Mouse (Mus musculus): ENCODE results near the gene Ccdc107. TPM values are rescaled to one million over a fixed set of nuclear protein-coding genes. Genes with fewer than 3 reads are reported as not detected.

Gene Ccdc107
- polyA plus RNA-seq, 1 experiment: 85.4 TPM

DNA sequence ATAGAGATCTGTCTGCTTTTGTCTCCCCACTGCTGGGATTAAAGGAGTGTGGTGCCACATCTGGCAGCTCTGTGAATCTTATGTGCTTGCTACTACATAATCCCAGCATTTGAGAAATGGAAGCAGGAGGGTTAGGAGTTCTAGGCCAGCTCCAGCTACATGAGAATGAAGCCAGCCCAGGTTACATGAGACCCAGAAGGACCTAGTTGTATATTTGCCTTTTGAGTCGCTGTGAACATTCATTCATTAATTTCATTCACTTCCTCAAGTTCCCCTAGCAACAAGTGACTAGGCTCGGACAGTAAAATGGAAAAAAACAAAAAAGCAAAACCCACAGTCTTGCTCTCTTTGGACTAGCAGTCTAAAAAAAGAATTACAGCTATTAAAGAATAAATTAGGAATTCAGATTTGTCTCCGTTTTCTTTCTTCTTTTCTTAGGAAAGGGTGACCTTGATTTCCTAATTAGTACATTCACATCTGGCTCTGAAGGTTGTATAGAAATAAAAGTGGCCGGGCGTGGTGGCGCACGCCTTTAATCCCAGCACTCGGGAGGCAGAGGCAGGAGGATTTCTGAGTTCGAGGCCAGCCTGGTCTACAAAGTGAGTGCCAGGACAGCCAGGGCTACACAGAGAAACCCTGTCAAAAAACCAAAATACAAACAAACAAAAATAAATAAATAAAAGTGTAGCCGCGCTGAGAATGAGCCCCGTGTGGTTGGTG, 439 bp upstream of the Ccdc107 start:
- H3K27me3 ChIP-seq (ENCODE audit: control insufficient read depth, insufficient read depth, low read length): no peaks in the 10 kb centered on the region
- H3K27ac ChIP-seq (ENCODE audit: insufficient read depth, low read length): peak overlapping the region; percentile 59
- H3K4me1 ChIP-seq (ENCODE audit: control insufficient read depth, insufficient read depth, insufficient read length): no peaks in the 10 kb centered on the region; the same call in 1 of the 2 replicates
- 30% methylated on average over 12 of the region's 12 CpGs for WGBS
- peak in 1 of 2 experiments; percentile 50 for DNase-seq (ENCODE audit: low read depth in 1 of 2, low spot score in 2 of 2)
- 0 out of 2 replicates have a peak, but pooled peaks cover 2% of the 10 kb centered on the region for H3K36me3 ChIP-seq (ENCODE audit: control insufficient read depth, insufficient read depth, low read length)
- TF ChIP-seq POLR2A (IDR thresholded peaks at IDR 0.05; ENCODE audit: low read depth, low read length): no peak
- no peak for TF ChIP-seq CTCF (IDR thresholded peaks at IDR 0.05; ENCODE audit: extremely low read depth, insufficient read depth, insufficient read length, insufficient replicate concordance)
- 0 out of 2 replicates have a peak overlapping the region, but pooled peaks have one; percentile 11 for H3K4me3 ChIP-seq (ENCODE audit: extremely low read depth, insufficient read depth, insufficient read length)

DNA sequence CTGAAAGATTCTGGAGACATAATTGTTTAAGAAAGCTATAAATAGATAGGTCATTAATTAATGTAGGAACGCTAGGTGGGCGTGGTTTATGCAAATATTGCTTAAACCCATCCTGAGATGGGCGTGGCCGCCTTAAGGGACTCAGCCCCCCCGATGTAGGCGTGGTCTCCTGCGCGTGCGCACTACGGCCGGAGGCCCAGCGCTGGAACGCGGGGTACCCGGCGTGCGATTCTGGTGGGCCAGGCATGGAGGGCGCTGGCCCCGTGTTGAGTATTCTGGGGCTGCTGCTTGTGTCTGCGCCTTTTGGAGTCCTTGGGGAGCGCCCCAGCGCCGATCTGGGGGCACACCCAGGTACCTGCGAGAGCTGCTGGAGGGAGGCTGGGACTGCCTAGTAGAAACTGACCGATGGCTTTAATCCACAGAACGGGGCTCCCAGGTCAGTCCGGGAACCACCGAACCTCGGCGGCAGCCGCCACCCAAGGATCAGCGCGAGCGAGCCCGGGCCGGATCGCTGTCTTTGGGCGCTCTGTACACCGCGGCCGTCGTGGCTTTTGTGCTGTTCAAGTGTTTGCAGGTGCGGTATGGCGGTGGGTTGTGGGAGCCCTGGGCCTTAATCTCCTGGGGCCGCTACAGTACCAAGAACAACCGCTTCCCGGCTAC, 616 bp downstream of the Ccdc107 start:
- peak overlapping the region; percentile 94 for H3K27ac ChIP-seq (ENCODE audit: insufficient read depth, low read length)
- WGBS: under 1% methylated on average over 47 of the region's 47 CpGs
- peak overlapping the region; percentile 98 for H3K4me3 ChIP-seq (ENCODE audit: extremely low read depth, insufficient read depth, insufficient read length)
- H3K36me3 ChIP-seq (ENCODE audit: control insufficient read depth, insufficient read depth, low read length): 0 out of 2 replicates have a peak, but pooled peaks cover 2% of the 10 kb centered on the region
- no peaks in the 10 kb centered on the region for H3K27me3 ChIP-seq (ENCODE audit: control insufficient read depth, insufficient read depth, low read length)
- TF ChIP-seq CTCF (IDR thresholded peaks at IDR 0.05; ENCODE audit: extremely low read depth, insufficient read depth, insufficient read length, insufficient replicate concordance) (no peak), POLR2A (IDR thresholded peaks at IDR 0.05; ENCODE audit: low read depth, low read length) (peak; percentile 82)
- peaks cover 2% of the 10 kb centered on the region; the same call in 1 of the 2 replicates for H3K4me1 ChIP-seq (ENCODE audit: control insufficient read depth, insufficient read depth, insufficient read length)
- peak; percentile 90 to 95 for DNase-seq (ENCODE audit: low read depth in 1 of 2, low spot score in 2 of 2)

GRCm38 (mm10) chr4:43493846-43494240, 1.1 kb downstream of the Ccdc107 start:
- TF ChIP-seq CTCF (IDR thresholded peaks at IDR 0.05; ENCODE audit: extremely low read depth, insufficient read depth, insufficient read length, insufficient replicate concordance): no peak
- no peak for TF ChIP-seq POLR2A (IDR thresholded peaks at IDR 0.05; ENCODE audit: low read depth, low read length)
- DNase-seq (ENCODE audit: low read depth in 1 of 2, low spot score in 2 of 2): no peak
- Histone ChIP-seq H3K4me1 (ENCODE audit: control insufficient read depth, insufficient read depth, insufficient read length) (peaks cover 6% of the 10 kb centered on the region; the same call in 1 of the 2 replicates), H3K27ac (ENCODE audit: insufficient read depth, low read length) (peak overlapping the region; percentile 94), H3K4me3 (ENCODE audit: extremely low read depth, insufficient read depth, insufficient read length) (peak overlapping the region; percentile 98), H3K27me3 (ENCODE audit: control insufficient read depth, insufficient read depth, low read length) (no peaks in the 10 kb centered on the region), H3K36me3 (ENCODE audit: control insufficient read depth, insufficient read depth, low read length) (0 out of 2 replicates have a peak, but pooled peaks cover 2% of the 10 kb centered on the region)
- 2% methylated on average over 9 of the region's 9 CpGs for WGBS

DNA sequence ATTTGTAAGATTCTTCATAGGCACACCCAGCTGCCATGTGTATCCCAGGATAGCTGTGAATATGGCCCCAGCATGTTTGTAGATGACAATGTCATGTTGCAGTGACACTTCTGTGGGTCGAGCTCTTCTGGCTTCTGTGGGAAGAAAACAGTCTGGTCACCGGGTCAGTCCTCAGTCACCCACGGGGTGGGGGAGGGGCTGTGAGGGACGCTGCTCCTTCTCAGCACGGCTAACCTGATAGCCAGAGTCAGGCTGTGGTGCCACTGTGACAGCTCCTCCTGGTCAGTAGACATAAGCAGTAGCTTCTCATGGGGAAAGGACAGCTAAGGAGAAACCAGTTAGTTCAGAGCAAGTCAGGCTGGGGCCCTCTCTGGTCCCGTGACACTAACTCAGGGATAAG, 3.9 kb downstream of the Ccdc107 start:
- no peak overlapping the region for H3K27ac ChIP-seq (ENCODE audit: insufficient read depth, low read length)
- 0 out of 2 replicates have a peak, but pooled peaks cover 2% of the 10 kb centered on the region for H3K36me3 ChIP-seq (ENCODE audit: control insufficient read depth, insufficient read depth, low read length)
- no peak overlapping the region for H3K4me3 ChIP-seq (ENCODE audit: extremely low read depth, insufficient read depth, insufficient read length)
- TF ChIP-seq POLR2A (IDR thresholded peaks at IDR 0.05; ENCODE audit: low read depth, low read length) (no peak), CTCF (IDR thresholded peaks at IDR 0.05; ENCODE audit: extremely low read depth, insufficient read depth, insufficient read length, insufficient replicate concordance) (no peak)
- no peak for DNase-seq (ENCODE audit: low read depth in 1 of 2, low spot score in 2 of 2)
- H3K27me3 ChIP-seq (ENCODE audit: control insufficient read depth, insufficient read depth, low read length): no peaks in the 10 kb centered on the region
- peaks cover 14% of the 10 kb centered on the region for H3K4me1 ChIP-seq (ENCODE audit: control insufficient read depth, insufficient read depth, insufficient read length)
- 84% methylated on average over 6 of the region's 6 CpGs for WGBS

- 0 out of 2 replicates have a peak, but pooled peaks cover 2% of the 10 kb centered on the region for H3K36me3 ChIP-seq (ENCODE audit: control insufficient read depth, insufficient read depth, low read length)
- H3K27me3 ChIP-seq (ENCODE audit: control insufficient read depth, insufficient read depth, low read length): no peaks in the 10 kb centered on the region
- H3K4me1 ChIP-seq (ENCODE audit: control insufficient read depth, insufficient read depth, insufficient read length): peaks cover 14% of the 10 kb centered on the region
- no peak overlapping the region for H3K27ac ChIP-seq (ENCODE audit: insufficient read depth, low read length)
- no peak overlapping the region for H3K4me3 ChIP-seq (ENCODE audit: extremely low read depth, insufficient read depth, insufficient read length)
- no peak for TF ChIP-seq CTCF (IDR thresholded peaks at IDR 0.05; ENCODE audit: extremely low read depth, insufficient read depth, insufficient read length, insufficient replicate concordance)
- TF ChIP-seq POLR2A (IDR thresholded peaks at IDR 0.05; ENCODE audit: low read depth, low read length): no peak
- no peak for DNase-seq (ENCODE audit: low read depth in 1 of 2, low spot score in 2 of 2)
- 93% methylated on average over 8 of the region's 8 CpGs for WGBS
Measured at GRCm38 (mm10) chr4:43497405-43497804, 4.7 kb downstream of the Ccdc107 start.

GRCm38 (mm10) chr4:43497946-43498345, 5.2 kb downstream of the Ccdc107 start:
- no peak overlapping the region for H3K27ac ChIP-seq (ENCODE audit: insufficient read depth, low read length)
- TF ChIP-seq CTCF (IDR thresholded peaks at IDR 0.05; ENCODE audit: extremely low read depth, insufficient read depth, insufficient read length, insufficient replicate concordance) (no peak), POLR2A (IDR thresholded peaks at IDR 0.05; ENCODE audit: low read depth, low read length) (no peak)
- no peak for DNase-seq (ENCODE audit: low read depth in 1 of 2, low spot score in 2 of 2)
- 0 out of 2 replicates have a peak, but pooled peaks cover 2% of the 10 kb centered on the region for H3K36me3 ChIP-seq (ENCODE audit: control insufficient read depth, insufficient read depth, low read length)
- WGBS: 68% methylated on average over 4 of the region's 4 CpGs
- H3K4me1 ChIP-seq (ENCODE audit: control insufficient read depth, insufficient read depth, insufficient read length): peaks cover 14% of the 10 kb centered on the region
- no peaks in the 10 kb centered on the region for H3K27me3 ChIP-seq (ENCODE audit: control insufficient read depth, insufficient read depth, low read length)
- no peak overlapping the region for H3K4me3 ChIP-seq (ENCODE audit: extremely low read depth, insufficient read depth, insufficient read length)
